Mouse (Mus musculus) spleen, postnatal 4 days (tissue): ENCODE measurements at regions not wholly inside any gene's neighbourhood (a gene's known extent, or its start where the extent isn't known, plus 50 kb on each side); places are given as distances from the start of the nearest gene placed in this dataset.

Source experiments
- DNase-seq, 2 experiments: peaks; one replicate each; pipeline ENCODE4 v3.0.0; 2022; ENCODE audit warnings: low spot score in 2 of 2

DNA sequence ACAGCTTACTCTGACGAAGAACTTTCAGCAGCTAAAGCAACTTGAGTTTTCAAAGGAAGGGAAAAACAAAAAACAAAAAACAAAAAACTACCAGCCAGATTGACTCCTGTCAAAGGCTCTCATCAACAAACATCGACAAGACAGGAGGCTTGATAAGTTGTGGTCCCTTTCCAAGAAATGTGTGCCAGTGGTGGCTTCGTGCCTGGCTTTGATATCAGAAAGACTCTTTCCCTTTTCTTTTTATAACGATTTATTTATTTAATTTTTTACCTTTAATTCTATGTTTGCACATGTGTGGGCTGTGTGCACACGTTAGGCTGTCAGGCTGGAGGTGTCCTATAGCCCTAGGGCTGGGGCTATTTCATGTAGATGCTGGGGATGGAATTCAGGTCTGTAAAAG lies 60.4 kb downstream of the Dact1 start:
- DNase-seq = no peak

DNA sequence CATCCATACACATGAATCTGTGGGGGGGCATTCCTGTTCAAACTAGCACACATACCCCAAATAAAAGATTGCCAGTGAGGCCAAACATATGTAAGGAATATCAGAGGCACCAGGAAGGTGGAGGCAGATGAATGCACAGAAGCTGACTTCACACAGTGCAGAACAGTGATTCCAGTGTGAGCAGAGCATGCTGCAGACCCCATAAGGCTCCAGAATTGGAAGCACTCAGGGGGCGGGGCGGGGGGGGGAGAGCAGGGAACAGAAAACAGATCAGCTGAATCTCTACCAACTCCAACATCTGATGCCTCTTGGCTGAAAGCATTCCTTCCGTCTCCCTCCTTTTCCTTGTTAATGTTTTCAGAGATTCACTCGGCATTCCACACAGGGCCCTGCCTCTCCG lies 62.3 kb downstream of the Dact1 start:
- no peak for DNase-seq

DNA sequence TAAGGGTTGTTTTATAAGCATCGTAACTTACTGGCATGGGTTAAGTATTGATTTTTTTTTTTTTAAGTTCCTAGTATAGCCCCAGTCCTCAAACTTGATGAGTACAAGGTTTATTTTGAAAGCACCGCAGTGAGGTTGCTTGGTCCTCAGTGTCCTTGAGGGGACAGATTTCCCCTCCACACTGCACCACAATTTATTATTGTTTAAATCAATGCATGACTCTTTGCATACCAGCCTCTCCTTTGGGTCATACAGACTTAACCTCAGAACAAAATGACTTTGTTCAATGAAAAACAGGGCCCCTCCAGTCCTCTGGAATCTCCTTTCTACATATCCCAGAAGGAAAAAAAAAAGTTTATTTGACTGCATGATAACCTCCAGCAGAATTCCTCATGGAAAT lies 63.9 kb downstream of the Dact1 start:
- no peak for DNase-seq

DNA sequence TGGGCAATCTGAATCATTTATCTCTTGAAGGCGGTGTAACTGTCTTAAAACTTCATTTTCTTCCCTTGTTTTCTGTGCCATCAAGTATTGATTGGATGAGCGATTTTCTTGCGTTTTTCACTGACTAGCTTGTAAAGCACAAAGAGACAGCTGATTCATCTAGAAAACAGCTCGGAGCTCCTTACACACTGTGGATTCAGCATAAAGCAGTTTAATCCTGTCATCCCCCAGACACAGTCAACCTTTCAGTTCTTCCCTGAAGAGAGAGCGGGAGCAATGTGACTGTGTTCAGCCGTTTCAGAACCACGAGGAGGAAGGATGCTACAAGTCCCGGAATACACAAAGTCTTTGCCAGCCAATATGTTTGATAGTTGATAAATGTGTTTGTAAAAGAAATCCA lies 66.8 kb downstream of the Dact1 start:
- no peak for DNase-seq

DNA sequence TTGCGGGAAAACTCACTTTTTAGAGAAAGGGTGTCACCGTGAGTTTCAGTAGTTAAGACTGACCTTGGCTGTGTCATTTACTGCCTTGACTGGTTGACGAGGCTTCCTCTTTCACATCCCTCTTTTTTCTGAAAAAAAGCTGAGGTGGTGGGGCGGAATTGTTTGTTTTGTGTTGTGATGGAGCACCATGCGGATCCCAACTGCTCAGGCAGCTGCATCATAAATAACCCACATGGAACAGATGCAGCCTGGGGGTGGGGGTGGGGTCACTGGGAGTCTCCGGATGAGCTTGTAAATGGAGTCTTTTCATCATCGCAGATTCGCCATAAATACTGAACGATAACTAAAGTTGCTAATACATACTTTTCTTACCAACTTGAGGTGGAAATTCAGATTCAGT lies 67.3 kb downstream of the Dact1 start:
- DNase-seq = no peak

DNA sequence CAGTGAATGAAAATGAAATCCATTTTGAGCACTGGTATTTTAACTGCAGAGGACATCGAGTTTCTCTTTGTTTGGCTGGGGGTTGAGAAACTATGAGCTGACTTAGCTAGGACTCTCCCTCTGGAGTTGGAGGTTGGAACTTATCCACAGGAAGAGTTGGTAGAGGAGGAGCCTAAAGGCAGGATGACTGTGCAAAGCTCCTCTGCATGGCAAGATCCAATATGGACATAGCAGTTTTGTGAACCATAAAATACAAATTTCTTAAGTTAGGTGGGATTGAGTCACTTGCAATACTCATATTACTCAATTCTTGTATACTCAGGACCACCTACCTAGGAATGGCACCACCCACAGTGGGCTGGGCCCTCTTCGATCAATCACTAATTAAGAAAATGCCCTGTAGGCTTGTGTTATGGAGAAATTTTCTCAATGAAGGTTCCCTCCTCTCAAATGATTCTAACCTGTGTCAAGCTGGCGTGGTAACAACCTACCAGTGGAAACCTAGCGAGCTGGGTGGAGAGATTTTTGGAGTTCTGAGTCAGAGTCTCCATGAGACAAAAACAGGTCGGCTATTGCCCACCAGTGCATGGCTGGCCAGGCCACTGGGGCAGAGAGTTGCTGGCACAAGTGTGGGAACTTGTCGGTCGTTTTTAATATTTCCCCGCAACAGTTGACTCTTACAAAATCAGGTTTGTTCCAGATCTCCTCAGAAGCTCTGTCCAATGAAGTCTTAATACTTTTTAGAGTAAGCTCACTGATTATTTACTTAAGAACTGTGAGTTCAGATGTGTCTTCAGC lies 70.1 kb downstream of the Dact1 start:
- DNase-seq = no peak

DNA sequence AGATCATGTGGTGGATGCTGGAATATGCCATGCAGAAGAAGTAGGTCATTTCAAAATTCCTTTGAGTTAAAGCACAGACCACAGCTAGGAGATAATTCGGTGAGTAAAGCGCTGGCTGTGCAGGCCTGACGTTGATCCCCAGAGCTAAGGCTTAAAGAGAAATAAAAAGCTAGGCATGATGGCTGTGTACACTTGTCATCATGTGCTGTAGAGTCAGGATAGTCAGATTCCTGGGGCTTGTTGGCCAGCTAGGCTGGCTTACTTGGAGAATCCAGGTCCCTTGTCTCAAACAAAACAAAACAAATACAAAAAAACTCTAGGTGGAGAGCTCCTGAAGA lies 70.7 kb downstream of the Dact1 start:
- no peak for DNase-seq

DNA sequence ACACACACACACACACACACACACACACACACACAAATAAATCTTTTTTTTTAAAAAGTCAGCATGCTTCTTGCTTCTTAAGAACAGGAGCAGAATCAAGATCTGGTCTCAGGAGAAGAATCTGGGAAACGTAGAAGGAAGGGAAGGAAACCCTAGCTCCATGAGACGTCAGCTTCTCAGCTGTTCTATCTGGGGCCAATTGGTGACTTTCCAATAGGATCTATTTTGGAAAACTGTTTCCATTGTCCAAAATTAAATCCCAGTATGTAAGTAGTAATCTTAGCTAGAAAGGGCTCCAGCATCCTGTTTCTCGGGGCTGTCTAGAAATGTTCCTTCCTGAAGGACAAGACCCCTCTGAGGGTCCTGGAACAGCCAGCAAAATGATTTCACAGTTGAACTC lies 76.6 kb downstream of the Dact1 start:
- DNase-seq = no peak

DNA sequence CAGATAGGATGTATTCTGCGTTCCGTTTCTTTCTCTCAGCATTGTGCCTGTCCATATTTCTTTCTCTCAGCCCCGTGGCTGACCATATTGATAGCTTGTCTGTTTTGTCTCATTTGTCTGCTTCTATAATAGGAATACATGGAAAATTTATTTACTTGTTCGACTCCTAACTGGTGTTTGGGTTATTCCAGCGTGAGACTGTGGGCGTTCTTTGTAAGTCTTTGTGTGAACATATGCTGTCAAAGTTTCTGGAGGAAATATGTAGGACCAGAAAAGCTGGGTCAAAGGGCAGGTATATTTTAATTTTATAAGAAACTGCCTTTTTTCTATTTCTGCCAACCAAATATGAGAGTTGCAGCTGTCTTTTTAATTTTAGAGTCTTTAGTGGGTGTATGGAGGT lies 81.8 kb downstream of the Dact1 start:
- DNase-seq = no peak

DNA sequence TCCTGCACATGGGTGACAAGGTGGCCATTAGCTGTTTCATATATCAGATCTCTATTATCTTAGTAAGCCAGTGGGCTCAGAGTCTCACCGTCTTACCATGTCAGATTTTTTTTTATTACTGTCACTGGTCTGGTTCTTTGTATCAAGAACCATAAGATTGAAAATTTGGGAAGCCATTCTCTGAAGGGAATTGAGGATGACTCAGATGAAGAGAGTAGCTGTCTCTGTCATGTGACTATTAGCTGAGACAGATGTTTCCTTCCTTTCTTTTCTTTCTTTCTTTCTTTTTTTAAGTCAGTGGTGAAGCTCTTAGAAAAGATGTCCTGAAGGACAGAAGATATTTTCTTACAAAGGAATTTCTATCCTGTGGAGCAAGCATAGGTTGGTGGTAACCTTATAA lies 84.1 kb downstream of the Dact1 start:
- DNase-seq = no peak

DNA sequence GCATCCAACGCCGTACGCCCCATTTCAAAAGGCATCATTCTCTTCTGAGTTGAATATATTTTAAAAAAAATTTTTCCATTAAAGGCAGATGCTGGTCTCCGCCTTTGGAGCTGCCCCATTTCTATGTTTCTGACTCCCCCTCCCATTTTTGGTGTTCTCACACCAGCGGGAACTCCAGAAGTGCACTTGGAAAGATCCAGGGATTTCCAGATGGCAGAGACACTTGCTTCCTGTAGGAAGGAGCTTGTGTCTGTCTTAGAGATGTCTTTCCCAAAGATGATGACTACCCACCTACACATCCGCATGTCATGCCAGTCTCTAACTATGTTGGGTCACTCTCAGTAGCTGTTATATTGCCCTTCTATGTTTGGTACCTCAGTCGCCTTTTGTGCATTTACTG lies 87.8 kb downstream of the Dact1 start:
- DNase-seq = no peak

DNA sequence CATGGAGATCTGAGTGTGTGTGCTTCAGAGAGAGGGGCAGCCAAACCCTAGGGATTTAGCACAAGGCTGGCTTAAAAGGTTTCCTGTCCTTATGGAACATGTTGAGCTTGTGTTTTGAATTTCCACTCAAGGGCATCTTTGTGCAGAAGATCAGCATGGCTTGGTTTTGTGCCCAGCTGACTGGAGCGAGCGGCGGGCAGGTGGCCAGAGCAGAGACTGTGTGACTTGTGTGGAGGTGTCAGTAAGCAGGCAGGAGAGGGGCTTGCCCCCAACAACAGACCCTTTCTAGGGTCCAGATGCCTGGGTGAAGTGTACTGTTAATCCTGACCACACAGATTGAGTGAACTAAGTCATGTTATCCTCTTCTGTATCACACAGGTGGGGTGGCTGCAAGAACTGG lies 89.0 kb downstream of the Dact1 start:
- DNase-seq = no peak

DNA sequence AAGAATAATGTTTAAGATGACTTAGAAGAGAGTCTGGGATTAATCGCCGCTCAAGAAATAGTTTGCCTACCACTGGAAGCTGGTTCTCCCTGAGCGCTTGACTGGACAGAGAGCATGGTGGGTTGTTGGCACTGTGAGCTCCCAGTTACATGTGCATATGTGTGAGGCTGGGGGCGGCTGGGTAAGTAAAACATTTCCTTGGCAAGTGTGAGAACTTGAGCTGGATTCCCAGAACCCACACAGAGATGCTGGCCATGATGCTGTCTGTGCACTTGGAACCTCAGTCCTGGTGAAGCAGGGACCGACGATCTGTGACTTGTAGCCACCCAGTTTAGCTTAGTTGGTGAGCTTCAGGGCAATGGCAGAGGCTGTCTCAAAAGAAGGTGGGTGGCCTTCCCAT lies 90.5 kb downstream of the Dact1 start:
- DNase-seq = no peak

DNA sequence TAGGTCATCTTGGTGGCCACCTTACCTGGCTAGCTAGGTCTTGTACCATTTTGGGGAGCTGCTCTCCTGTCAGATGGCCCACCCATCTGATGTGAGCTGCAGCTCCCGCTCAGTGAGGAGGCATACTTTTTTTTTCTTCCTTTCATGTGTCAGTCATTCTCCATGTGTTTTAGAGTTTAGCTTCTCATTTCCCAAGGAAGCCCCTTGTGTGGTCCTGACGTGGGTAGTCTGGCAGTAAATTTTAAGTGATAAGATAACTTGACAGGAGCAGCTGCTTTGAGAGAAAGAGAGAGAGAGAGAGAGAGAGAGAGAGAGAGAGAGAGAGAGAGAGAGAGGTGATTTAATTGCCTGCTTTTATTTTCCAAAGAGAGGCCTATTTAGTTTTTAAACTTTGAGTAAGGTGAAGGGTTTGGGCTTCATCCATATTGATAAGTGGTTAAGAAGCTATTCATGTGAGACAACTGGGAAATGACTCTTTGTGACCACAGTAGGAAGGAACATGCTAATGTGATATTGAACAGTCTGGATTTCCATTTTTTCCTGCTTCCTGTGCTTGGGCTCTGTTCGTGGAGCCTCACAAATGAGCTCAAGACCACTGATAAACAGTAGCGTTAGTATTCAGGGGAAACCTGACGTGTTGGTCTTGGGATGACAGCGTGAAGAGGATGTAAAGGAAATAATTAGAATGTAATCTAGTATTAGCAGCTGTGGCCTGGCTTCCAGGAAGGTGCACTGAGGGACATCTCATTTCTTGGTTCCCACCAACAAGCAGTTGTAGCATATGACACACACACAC lies 92.1 kb downstream of the Dact1 start:
- no peak for DNase-seq

DNA sequence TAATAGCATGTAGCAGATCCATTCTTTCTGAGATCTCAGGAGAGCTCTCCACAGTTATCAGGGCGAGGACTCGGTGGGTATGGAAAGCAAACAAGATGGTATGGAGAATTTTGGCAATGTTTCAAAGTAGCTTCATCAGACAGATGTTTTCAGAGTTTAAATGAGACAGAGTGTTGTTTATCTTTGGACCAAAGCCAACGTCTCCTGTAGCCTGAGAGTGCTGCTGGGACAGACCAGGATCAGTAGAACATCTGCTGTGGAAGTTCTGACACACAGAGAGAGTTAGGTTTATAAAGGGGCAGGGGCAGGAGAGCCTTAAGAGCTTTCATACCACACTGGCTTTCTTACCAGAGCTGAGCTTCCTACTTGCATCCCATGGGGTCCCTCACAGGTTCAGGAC lies 97.6 kb downstream of the Dact1 start:
- DNase-seq = no peak

DNA sequence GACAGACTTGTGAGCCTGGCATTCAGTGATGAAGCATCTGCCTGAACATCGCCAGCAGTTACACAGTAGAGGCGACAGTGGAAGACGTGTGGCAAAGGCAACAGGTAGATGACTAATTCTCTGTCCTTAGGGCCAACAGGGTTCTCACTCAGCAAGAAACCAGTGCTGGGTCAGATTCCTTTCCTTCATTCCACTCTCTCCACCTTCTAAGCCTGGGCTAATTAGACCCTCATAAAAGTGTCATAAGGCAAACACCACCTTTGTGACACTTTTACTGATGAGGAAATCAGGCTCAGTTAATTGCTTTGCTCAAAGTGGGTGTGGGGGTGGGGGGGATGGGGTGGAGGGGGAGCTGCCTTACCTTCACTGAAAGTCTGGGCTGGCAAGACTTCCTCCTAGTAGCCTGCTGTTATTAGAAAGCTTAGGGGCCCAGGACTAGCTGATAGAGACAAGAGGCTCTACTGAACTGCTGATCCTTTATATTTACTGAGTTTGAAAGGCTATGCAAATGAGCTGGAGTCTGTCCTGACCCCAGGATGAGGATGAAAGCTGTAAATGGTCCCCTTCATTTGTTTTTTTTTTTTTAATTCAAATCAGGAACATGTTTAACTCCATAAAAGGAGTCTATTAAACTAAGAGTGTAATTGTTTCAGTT lies 98.8 kb downstream of the Dact1 start:
- DNase-seq = no peak

DNA sequence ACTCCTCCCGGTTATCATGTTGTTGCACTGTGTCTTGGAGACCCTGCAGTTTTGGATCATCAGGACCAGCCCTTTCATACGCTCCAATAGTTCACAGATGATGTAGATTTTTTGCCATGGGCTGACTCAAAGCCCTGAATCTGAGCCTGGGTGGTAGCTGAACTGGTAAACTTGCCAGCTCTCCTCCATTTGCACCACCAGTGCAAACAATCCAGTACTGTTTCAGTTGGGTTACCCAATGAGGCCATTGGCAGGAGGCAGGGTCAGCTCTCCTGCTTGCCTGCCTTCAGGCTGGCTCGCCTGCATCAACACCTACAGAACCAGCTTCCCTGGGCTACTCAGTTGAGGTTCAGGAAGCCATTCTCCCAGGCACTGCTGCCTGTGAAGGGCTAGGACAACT lies 102.6 kb downstream of the Dact1 start:
- no peak for DNase-seq

DNA sequence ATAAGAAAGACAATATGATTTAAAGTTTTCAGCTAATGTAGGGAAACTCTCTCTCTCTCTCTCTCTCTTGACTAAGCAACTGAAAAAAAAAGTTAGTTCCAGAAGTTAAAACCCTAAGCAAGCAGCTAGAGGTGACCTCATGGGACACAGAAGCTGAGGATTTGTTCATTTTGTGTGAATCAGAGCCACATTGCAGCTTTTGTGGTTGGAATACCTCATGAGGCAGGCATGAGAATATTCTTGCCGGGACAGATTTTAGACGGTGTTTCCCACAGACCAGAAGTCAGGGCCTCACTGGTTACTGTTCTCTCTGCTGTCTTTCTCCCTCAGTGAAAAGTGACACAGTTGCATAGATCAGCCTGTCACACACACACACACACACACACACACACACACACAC lies 107.3 kb downstream of the Dact1 start:
- no peak for DNase-seq

DNA sequence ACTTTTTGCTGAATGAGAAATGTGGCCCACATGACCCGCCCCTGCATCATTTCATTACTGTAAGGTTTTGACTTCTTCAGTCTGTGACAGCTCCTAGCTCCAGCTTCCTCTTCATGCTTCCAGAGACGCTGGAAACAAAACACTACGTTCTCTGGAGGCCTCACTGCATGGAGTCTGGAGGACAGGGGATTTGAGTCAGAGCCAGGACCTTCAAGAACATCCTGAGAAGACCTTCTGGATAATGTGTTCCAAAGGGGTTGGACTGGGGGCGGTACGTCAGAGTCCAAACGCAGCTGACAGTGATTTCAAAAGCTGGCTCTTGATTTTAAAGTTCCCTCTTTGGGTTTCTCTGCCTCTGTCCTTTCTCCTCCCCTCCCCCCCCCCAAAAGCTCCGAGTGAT lies 108.5 kb downstream of the Dact1 start:
- DNase-seq = no peak

DNA sequence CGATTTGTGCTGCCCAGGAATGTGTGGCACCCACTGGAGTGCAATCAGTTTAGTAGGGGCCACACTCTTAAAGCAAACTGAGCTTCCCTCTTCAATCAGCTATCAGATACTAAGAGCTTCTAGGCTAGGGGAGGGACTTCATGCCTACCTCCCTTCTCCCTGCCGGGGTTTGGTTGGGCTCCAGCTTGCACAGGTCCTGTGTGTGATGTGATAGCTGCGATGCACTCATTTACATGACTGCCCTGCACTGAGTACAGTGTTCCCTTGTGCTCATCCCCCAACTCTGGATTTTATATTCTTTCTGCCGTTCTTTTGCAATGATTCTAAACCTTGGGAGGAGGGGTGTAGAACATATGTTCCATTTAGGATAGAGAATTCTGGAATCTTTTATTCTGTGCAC lies 109.5 kb downstream of the Dact1 start:
- no peak for DNase-seq

DNA sequence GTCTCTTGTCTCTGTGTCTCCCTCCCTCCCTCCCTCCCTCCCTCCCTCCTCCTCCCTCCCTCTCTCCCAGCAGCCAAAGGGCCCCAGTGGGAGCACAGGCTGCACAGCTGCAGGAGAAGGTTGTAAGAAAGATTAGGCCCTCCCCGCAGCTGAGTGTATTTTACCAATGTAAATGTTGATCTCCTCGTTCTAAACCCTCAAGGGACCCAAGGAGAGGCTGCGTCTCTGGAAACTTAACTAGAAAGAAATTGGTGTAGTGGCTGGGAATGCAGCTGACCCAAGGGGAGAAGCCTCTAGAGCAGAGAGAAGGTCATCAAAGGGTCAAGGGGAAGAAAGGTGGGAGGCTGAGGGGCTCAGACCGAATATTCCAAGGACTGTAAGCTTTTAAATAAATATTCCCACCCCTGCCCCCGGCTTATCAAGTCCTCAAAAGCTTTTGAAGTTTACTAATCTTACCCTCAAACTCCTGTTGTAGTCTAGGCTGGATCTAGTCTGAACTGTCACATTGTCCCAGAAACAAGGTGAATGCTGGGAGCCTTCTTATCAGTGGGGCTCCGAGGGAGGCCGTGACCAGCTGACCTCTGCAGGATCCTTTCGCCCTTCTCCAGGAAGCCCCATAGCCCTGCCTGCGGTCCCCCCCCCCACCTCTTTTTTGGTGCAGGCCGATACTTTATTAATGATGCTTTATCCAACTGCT lies 116.5 kb downstream of the Dact1 start:
- no peak for DNase-seq

DNA sequence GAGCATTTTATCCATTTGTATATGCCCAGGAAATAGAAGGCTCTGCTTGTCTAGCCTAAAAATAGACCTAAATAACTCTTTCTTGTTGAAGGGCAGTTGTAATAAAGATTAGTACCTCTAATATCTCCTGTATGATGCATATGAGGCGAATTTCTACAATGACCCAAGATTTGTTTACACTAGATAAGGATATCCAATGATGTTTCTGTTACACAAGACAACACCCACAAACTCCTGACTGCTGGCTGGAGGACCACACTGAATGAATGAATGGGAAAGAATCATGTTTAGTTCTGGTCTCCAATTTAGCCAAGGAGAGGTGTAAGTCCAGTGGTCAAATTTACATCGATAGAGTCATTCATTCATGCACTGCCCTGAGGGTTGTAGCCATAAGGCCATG lies 118.3 kb downstream of the Dact1 start:
- no peak for DNase-seq
